Mouse (Mus musculus) midbrain, embryonic 16.5 days (tissue): ENCODE measurements around the gene Khdc1b. TPM values are rescaled to one million over a fixed set of nuclear protein-coding genes. Genes with fewer than 3 reads are reported as not detected.
"Not testable (repeated sequence)": the region's sequence is repeated elsewhere in the genome, so short reads cannot be mapped to it uniquely, and the experiment has no call there.

Experiments
- ATAC-seq: fragments of 200-750 bp; cut with Nextera tagmentation; 2 replicates; pipeline ENCODE4 v1.8.0; 2017; ENCODE audit warnings: moderate TSS enrichment
- H3K27ac ChIP-seq: fragments of 300-500 bp; sonication (generic); 2 replicates; pipeline ENCODE4 v1.5.1; 2014; ENCODE audit warnings: mild to moderate bottlenecking, low read length, mixed read lengths
- H3K27me3 ChIP-seq: fragments of 300-500 bp; sonication (generic); 2 replicates; pipeline ENCODE4 v1.6.1; 2014; ENCODE audit warnings: low read depth, low read length, mixed read lengths; ENCODE audit not compliant: control insufficient read depth, insufficient read depth
- H3K36me3 ChIP-seq: fragments of 300-500 bp; sonication (generic); 2 replicates; pipeline ENCODE4 v1.6.1; 2014; ENCODE audit warnings: mild to moderate bottlenecking, low read length, moderate library complexity, mixed read lengths; ENCODE audit not compliant: control insufficient read depth, insufficient read depth
- H3K4me1 ChIP-seq: fragments of 300-500 bp; sonication (generic); 2 replicates; pipeline ENCODE4 v1.6.1; 2014; ENCODE audit warnings: mild to moderate bottlenecking, low read length, mixed read lengths; ENCODE audit not compliant: control insufficient read depth, insufficient read depth
- H3K4me2 ChIP-seq: fragments of 300-500 bp; sonication (generic); 2 replicates; pipeline ENCODE4 v1.6.1; 2014; ENCODE audit warnings: mild to moderate bottlenecking, low read length, mixed read lengths
- H3K4me3 ChIP-seq: fragments of 300-500 bp; sonication (generic); 2 replicates; pipeline ENCODE4 v1.5.1; 2014; ENCODE audit warnings: low read depth, mild to moderate bottlenecking, low read length, moderate library complexity, mixed read lengths
- H3K9ac ChIP-seq: fragments of 300-500 bp; sonication (generic); 2 replicates; pipeline ENCODE4 v1.6.1; 2014; ENCODE audit warnings: low read depth, low read length, mixed read lengths
- H3K9me3 ChIP-seq: fragments of 300-500 bp; sonication (generic); replicated peaks from 2 replicates; pipeline ENCODE4 v1.6.1; 2014; ENCODE audit warnings: mild to moderate bottlenecking, low read length, mixed read lengths; ENCODE audit not compliant: control insufficient read depth, poor library complexity, severe bottlenecking
- WGBS: fragments of 180-500 bp; shearing (Covaris S2); extraction: QIAGEN DNeasy Blood & Tissue Kit; methylation state at CpG from one replicate; pipeline ENCODE4 v1.1.7; 2014; 5-methylcytosine and 5-hydroxymethylcytosine counted together
- polyA plus RNA-seq: library from polyadenylated mRNA; unstranded; fragments of >200 nt; fragmentation: Nextera tagmentation; extraction: Ambion mirVana; gene quantifications from 2 replicates; pipeline ENCODE4 v1.2.1, GENCODE M21; 2015

The Khdc1b gene
- 0.13 and 0.15 TPM in 2 replicates for polyA plus RNA-seq

DNA sequence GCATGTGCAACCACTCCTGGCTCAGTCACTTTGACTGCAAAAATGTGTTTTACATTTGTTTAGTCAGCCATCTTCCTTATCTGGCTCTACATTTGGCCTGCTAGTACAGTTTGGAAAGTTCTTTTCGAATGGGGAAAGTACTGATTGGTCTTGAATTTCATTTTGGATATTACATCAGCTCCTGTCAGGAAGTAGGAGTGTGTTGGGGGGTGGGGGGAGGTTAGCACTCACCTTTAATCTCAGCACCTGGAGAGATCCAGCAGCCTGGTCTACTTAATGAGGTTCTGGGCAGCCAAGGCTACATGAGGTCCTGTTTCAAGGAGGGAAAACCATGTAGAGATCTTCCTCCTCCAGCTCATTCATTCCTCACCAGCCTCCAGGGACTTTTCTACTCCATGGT is at the start of gene Khdc1b:
TSS of gene Khdc1b (plus strand) at position 301 of the 400 bp plus-strand sequence.
- Histone ChIP-seq H3K27ac (no peak within 1 kb of the TSS), H3K9ac (no peak within 1 kb of the TSS), H3K4me3 (no peak within 1 kb of the TSS), H3K4me1 (no peaks in the 10 kb centered on the region), H3K9me3 (no peaks in the 10 kb centered on the region), H3K4me2 (no peak within 1 kb of the TSS), H3K36me3 (no peaks in the 10 kb centered on the region), H3K27me3 (no peaks in the 10 kb centered on the region)
- WGBS: 84% methylated on average over 1 of the region's 1 CpGs
- no peak for ATAC-seq

GRCm38 (mm10) chr1:21335836-21336235 is 47.5 kb upstream of the Khdc1b start:
- no peak for ATAC-seq
- no peaks in the 10 kb centered on the region for H3K4me1 ChIP-seq

DNA sequence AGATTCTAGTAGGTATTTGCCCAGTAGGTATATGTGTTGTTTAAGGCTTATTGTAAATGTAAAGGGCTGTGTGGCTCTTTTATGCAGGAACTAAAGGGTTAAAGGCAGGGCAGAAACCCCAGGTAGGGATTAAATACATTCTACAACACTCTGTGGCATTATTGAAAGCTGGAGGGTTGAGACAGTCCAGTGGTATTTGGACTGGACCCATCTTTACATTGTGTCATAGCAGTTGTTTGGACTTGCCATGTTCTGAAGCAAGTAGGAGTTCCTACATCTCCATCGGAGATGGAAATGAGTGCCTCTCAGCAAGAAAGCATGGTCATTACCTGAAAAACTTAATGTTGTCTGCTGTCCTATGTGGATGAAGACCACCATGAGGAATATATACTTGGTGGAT is 42.6 kb upstream of the Khdc1b start:
- Histone ChIP-seq H3K27me3 (no peaks in the 10 kb centered on the region), H3K9me3 (no peaks in the 10 kb centered on the region), H3K27ac (no peak overlapping the region), H3K4me3 (no peak overlapping the region), H3K9ac (no peak overlapping the region), H3K36me3 (no peaks in the 10 kb centered on the region), H3K4me2 (no peak overlapping the region), H3K4me1 (no peaks in the 10 kb centered on the region)
- no peak for ATAC-seq
- WGBS: 91% methylated on average over 1 of the region's 1 CpGs

More at GRCm38 (mm10) chr1:21335836-21336235, 47.5 kb upstream of the Khdc1b start:
- H3K27ac ChIP-seq: no peak overlapping the region
- no peaks in the 10 kb centered on the region for H3K9me3 ChIP-seq
- H3K4me2 ChIP-seq: no peak overlapping the region
- H3K27me3 ChIP-seq: no peaks in the 10 kb centered on the region
- H3K9ac ChIP-seq: no peak overlapping the region
- H3K4me3 ChIP-seq: no peak overlapping the region
- no peaks in the 10 kb centered on the region for H3K36me3 ChIP-seq

DNA sequence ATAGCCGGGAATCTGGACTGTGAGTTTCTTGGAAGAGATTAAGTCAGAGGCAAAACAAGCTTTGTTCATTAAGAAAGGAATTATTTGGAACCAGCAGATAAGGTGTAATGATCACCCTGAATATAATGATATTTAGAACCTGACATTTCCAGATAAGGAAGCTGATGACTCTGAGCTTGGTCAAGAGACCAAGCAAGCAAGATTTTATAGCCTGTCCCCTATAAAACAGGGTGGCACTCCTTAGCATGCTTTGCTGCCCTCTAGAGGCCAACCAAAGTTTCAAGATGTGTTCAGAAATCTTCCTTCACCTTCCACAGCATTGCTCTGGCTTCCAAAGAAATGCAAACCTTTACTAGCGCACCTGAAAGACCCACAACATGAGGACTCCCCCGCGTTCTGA is 39.1 kb upstream of the Khdc1b start:
- H3K4me1 ChIP-seq: no peaks in the 10 kb centered on the region
- no peak overlapping the region for H3K4me3 ChIP-seq
- 64% methylated on average over 4 of the region's 4 CpGs for WGBS
- no peak overlapping the region for H3K9ac ChIP-seq
- no peak overlapping the region for H3K27ac ChIP-seq
- ATAC-seq: peak; percentile 71
- H3K36me3 ChIP-seq: no peaks in the 10 kb centered on the region
- no peaks in the 10 kb centered on the region for H3K9me3 ChIP-seq
- H3K4me2 ChIP-seq: no peak overlapping the region
- H3K27me3 ChIP-seq: no peaks in the 10 kb centered on the region

DNA sequence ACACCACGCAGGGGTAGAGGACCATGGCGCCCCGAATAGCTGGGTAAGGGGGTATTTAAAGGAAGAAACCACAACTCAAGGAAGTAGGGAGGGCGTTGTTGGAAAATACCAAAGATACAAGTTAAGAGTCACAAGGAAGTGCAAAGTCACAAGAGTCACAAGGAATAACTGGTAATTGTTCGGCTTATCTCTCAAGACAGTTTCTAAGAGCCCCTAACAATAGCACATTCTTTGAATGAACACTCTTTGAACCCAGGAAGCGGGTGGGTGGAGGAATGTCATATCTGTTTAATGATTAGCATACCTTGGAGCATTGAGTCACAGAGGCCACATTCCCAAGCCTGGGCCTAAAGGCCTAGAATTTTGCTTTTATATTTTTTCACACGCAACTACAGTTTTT is 38.6 kb upstream of the Khdc1b start:
- not testable (repeated sequence) for H3K27me3 ChIP-seq, H3K4me1 ChIP-seq, H3K36me3 ChIP-seq, H3K9me3 ChIP-seq, ATAC-seq, H3K4me2 ChIP-seq, H3K27ac ChIP-seq, H3K9ac ChIP-seq, H3K4me3 ChIP-seq
- WGBS: 90% methylated on average over 7 of the region's 7 CpGs

GRCm38 (mm10) chr1:21349341-21349740 is 34.0 kb upstream of the Khdc1b start, which contains the start of gene Khdc1a:
Khdc1a (plus strand) TSS chr1:21349641.
- Histone ChIP-seq H3K36me3 (no peaks in the 10 kb centered on the region), H3K4me1 (no peaks in the 10 kb centered on the region), H3K4me2 (no peak within 1 kb of the TSS), H3K9me3 (no peaks in the 10 kb centered on the region), H3K4me3 (no peak within 1 kb of the TSS), H3K9ac (no peak within 1 kb of the TSS), H3K27me3 (no peaks in the 10 kb centered on the region), H3K27ac (no peak within 1 kb of the TSS)
- ATAC-seq: no peak
- 76% methylated on average over 2 of the region's 2 CpGs for WGBS

DNA sequence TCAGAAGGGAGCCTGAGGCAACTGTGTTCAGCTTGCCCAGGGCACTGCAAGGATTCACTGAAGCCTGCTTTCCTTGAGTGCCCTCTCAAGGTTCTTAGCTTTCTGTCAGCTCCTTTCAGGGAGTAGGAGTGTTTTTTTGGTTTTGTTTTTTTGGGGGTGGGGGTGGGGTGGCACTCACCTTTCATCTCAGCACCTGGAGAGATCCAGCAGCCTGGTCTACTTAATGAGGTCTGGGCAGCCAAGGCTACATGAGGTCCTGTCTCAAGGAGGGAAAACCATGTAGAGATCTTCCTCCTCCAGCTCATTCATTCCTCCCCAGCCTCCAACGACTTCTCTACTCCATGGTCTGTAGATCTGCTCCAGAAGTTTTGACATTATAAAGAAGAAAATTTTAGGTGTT is 15.3 kb upstream of the Khdc1b start, which contains the start of gene Khdc1c:
TSS of gene Khdc1c (plus strand) at position 301 of the 400 bp plus-strand sequence.
- not testable (repeated sequence) for H3K9ac ChIP-seq, ATAC-seq, H3K9me3 ChIP-seq, H3K4me1 ChIP-seq, H3K36me3 ChIP-seq, H3K27me3 ChIP-seq, H3K27ac ChIP-seq, H3K4me3 ChIP-seq, H3K4me2 ChIP-seq
- WGBS: 73% methylated on average over 1 of the region's 1 CpGs

- H3K4me3 ChIP-seq: no peak overlapping the region
- ATAC-seq: no peak
- no peak overlapping the region for H3K27ac ChIP-seq
- no peaks in the 10 kb centered on the region for H3K36me3 ChIP-seq
- 80% methylated on average over 6 of the region's 6 CpGs for WGBS
- no peaks in the 10 kb centered on the region for H3K27me3 ChIP-seq
- H3K9me3 ChIP-seq: no peaks in the 10 kb centered on the region
- H3K9ac ChIP-seq: no peak overlapping the region
- H3K4me1 ChIP-seq: no peaks in the 10 kb centered on the region
- H3K4me2 ChIP-seq: no peak overlapping the region
These were observed 7.8 kb downstream of the Khdc1b start for GRCm38 (mm10) chr1:21391138-21391671.

DNA sequence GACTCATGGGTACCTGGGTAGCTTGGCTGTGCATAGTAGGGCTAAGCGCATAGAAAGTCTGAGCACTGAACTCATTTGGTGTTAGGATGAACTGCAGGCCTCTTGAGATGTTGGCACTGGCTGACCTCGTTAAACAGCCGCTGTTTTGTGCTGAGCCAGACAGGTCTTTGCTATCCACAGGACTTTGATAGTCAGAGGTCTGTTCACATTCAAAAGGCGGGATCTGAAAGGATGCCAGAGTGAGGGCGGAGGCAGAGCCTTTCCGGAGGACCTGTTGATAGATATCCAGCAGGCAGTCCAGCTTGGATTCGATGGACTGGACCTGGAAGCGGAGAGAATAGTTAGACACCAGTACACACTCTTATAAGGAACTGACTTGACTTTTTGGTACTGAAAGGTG is 19.4 kb downstream of the Khdc1b start:
- no peaks in the 10 kb centered on the region for H3K27me3 ChIP-seq
- 87% methylated on average over 8 of the region's 8 CpGs for WGBS
- no peaks in the 10 kb centered on the region for H3K4me1 ChIP-seq
- H3K27ac ChIP-seq: no peak overlapping the region
- H3K4me3 ChIP-seq: no peak overlapping the region
- no peaks in the 10 kb centered on the region for H3K9me3 ChIP-seq
- H3K36me3 ChIP-seq: no peaks in the 10 kb centered on the region; the same call in 1 of the 2 replicates
- no peak for ATAC-seq
- H3K4me2 ChIP-seq: no peak overlapping the region
- H3K9ac ChIP-seq: no peak overlapping the region
